Mouse (Mus musculus): ENCODE results near the gene Isca2. TPM values are rescaled to one million over a fixed set of nuclear protein-coding genes. Genes with fewer than 3 reads are reported as not detected.
A peak's percentile ranks its signal among the peaks of the same experiment; 100 is the strongest.

The Isca2 gene
- total RNA-seq, 2 experiments from 2014 or later, result 66.2 to 81.7 TPM

GRCm38 (mm10) chr12:84769624-84770023 lies 3.4 kb upstream of the Isca2 start:
- no peak for ATAC-seq (replicated peaks; ENCODE audit: poor library complexity, severe bottlenecking)

GRCm38 (mm10) chr12:84771981-84772520 lies 1.0 kb upstream of the Isca2 start:
- no peak for ATAC-seq (replicated peaks; ENCODE audit: poor library complexity, severe bottlenecking)

- ATAC-seq (replicated peaks; ENCODE audit: poor library complexity, severe bottlenecking), result 0 out of 2 replicates have a peak, but pooled peaks have one; percentile 2
These were observed 425 bp downstream of the Isca2 start for GRCm38 (mm10) chr12:84773476-84773875.

- no peak for ATAC-seq (replicated peaks; ENCODE audit: poor library complexity, severe bottlenecking)
These were observed 1.3 kb downstream of the Isca2 start for GRCm38 (mm10) chr12:84774376-84774775.

- no peak for ATAC-seq (replicated peaks; ENCODE audit: poor library complexity, severe bottlenecking)
These were observed 3.2 kb downstream of the Isca2 start for GRCm38 (mm10) chr12:84776229-84776628.

- ATAC-seq (replicated peaks; ENCODE audit: poor library complexity, severe bottlenecking), result peak; percentile 95
These were observed 11.7 kb downstream of the Isca2 start for GRCm38 (mm10) chr12:84784604-84785381.

- ATAC-seq (replicated peaks; ENCODE audit: poor library complexity, severe bottlenecking), result no peak
These were observed 13.0 kb downstream of the Isca2 start for GRCm38 (mm10) chr12:84786091-84786490.

GRCm38 (mm10) chr12:84790853-84791252 lies 17.8 kb downstream of the Isca2 start:
- ATAC-seq (replicated peaks; ENCODE audit: poor library complexity, severe bottlenecking), result no peak

- ATAC-seq (replicated peaks; ENCODE audit: poor library complexity, severe bottlenecking), result no peak
These were observed 19.6 kb downstream of the Isca2 start for GRCm38 (mm10) chr12:84792629-84793028.

- ATAC-seq (replicated peaks; ENCODE audit: poor library complexity, severe bottlenecking), result no peak
These were observed 21.6 kb downstream of the Isca2 start for GRCm38 (mm10) chr12:84794647-84795046.

GRCm38 (mm10) chr12:84799086-84799485 lies 26.0 kb downstream of the Isca2 start:
- ATAC-seq (replicated peaks; ENCODE audit: poor library complexity, severe bottlenecking), result no peak

GRCm38 (mm10) chr12:84800419-84800818 lies 27.4 kb downstream of the Isca2 start:
- ATAC-seq (replicated peaks; ENCODE audit: poor library complexity, severe bottlenecking), result no peak

- no peak for ATAC-seq (replicated peaks; ENCODE audit: poor library complexity, severe bottlenecking)
These were observed 28.6 kb downstream of the Isca2 start for GRCm38 (mm10) chr12:84801532-84802110.

- ATAC-seq (replicated peaks; ENCODE audit: poor library complexity, severe bottlenecking), result peak; percentile 69
These were observed 29.6 kb downstream of the Isca2 start for GRCm38 (mm10) chr12:84802625-84803024.

- no peak for ATAC-seq (replicated peaks; ENCODE audit: poor library complexity, severe bottlenecking)
These were observed 32.3 kb downstream of the Isca2 start for GRCm38 (mm10) chr12:84805228-84805842.

- ATAC-seq (replicated peaks; ENCODE audit: poor library complexity, severe bottlenecking), result no peak
These were observed 33.0 kb downstream of the Isca2 start for GRCm38 (mm10) chr12:84806010-84806409.

GRCm38 (mm10) chr12:84806726-84807125 lies 33.7 kb downstream of the Isca2 start:
- ATAC-seq (replicated peaks; ENCODE audit: poor library complexity, severe bottlenecking), result no peak

GRCm38 (mm10) chr12:84807351-84807750 lies 34.3 kb downstream of the Isca2 start:
- no peak for ATAC-seq (replicated peaks; ENCODE audit: poor library complexity, severe bottlenecking)

GRCm38 (mm10) chr12:84809033-84809432 lies 36.0 kb downstream of the Isca2 start:
- ATAC-seq (replicated peaks; ENCODE audit: poor library complexity, severe bottlenecking), result peak; percentile 67

- no peak for ATAC-seq (replicated peaks; ENCODE audit: poor library complexity, severe bottlenecking)
These were observed 37.8 kb downstream of the Isca2 start for GRCm38 (mm10) chr12:84810810-84811209.

GRCm38 (mm10) chr12:84811510-84811909 lies 38.5 kb downstream of the Isca2 start:
- ATAC-seq (replicated peaks; ENCODE audit: poor library complexity, severe bottlenecking), result no peak

Measured in granulocyte monocyte progenitor cell, adult 5-6 weeks (primary cell).